Mouse (Mus musculus) midbrain, embryonic 11.5 days (tissue): ENCODE data around the gene Cinp. TPM values are rescaled to one million over a fixed set of nuclear protein-coding genes. Genes with fewer than 3 reads are reported as not detected.

Source experiments
- ATAC-seq: fragments of 200-750 bp; cut with Nextera tagmentation; 2 replicates; pipeline ENCODE4 v1.8.0; 2017; ENCODE audit warnings: moderate TSS enrichment, moderate library complexity; ENCODE audit not compliant: low FRiP score
- DNase-seq: peaks from one replicate; pipeline ENCODE4 v3.0.0; 2015; ENCODE audit warnings: low spot score; ENCODE audit errors: missing footprints
- H3K27ac ChIP-seq: fragments of 300-500 bp; sonication (generic); 2 replicates; pipeline ENCODE4 v1.5.1; 2014; ENCODE audit warnings: low read depth, low read length
- H3K27me3 ChIP-seq: fragments of 300-500 bp; sonication (generic); 2 replicates; pipeline ENCODE4 v1.6.1; 2014; ENCODE audit warnings: mild to moderate bottlenecking, low read length, moderate library complexity, mixed read lengths; ENCODE audit not compliant: control insufficient read depth, insufficient read depth
- H3K36me3 ChIP-seq: fragments of 300-500 bp; sonication (generic); 2 replicates; pipeline ENCODE4 v1.6.1; 2014; ENCODE audit warnings: mild to moderate bottlenecking, low read length, moderate library complexity, mixed read lengths; ENCODE audit not compliant: control insufficient read depth, insufficient read depth
- H3K4me1 ChIP-seq: fragments of 300-500 bp; sonication (generic); 2 replicates; pipeline ENCODE4 v1.6.1; 2014; ENCODE audit warnings: low read length; ENCODE audit not compliant: control insufficient read depth, insufficient read depth
- H3K4me2 ChIP-seq: fragments of 300-500 bp; sonication (generic); 2 replicates; pipeline ENCODE4 v1.6.1; 2014; ENCODE audit warnings: mild to moderate bottlenecking, moderate library complexity
- H3K4me3 ChIP-seq: fragments of 300-500 bp; sonication (generic); 2 replicates; pipeline ENCODE4 v1.5.1; 2014; ENCODE audit warnings: low read depth, low read length
- H3K9ac ChIP-seq: fragments of 300-500 bp; sonication (generic); 2 replicates; pipeline ENCODE4 v1.6.1; 2014; ENCODE audit warnings: low read length
- H3K9me3 ChIP-seq: fragments of 300-500 bp; sonication (generic); 2 replicates; pipeline ENCODE4 v1.6.1; 2016; ENCODE audit warnings: low read length; ENCODE audit not compliant: control insufficient read depth
- WGBS: fragments of 180-500 bp; shearing (Covaris S2); extraction: QIAGEN DNeasy Blood & Tissue Kit; methylation state at CpG from one replicate; pipeline ENCODE4 v1.1.7; 2014; 5-methylcytosine and 5-hydroxymethylcytosine counted together
- polyA plus RNA-seq: library from polyadenylated mRNA; unstranded; fragments of >200 nt; fragmentation: Nextera tagmentation; extraction: Ambion mirVana; gene quantifications from 2 replicates; pipeline ENCODE4 v1.2.1, GENCODE M21; 2014

The Cinp gene
- polyA plus RNA-seq, 1 experiment from 2014 or later = 83.2 TPM

- peak; percentile 99 for DNase-seq
- Histone ChIP-seq H3K4me1 (peaks cover 15% of the 10 kb centered on the region), H3K9me3 (no peaks in the 10 kb centered on the region), H3K4me3 (peak overlapping the region; percentile 42), H3K36me3 (no peaks in the 10 kb centered on the region), H3K27me3 (peaks cover 5% of the 10 kb centered on the region; the same call in 1 of the 2 replicates), H3K4me2 (peak overlapping the region; percentile 64), H3K9ac (no peak overlapping the region; the same call in 1 of the 2 replicates), H3K27ac (no peak overlapping the region)
- WGBS = 19% methylated on average over 32 of the region's 32 CpGs
- no peak; the same call in 1 of the 2 replicates for ATAC-seq
These were observed 45.5 kb downstream of the Cinp start for GRCm38 (mm10) chr12:110843194-110844048.

- WGBS = 65% methylated on average over 5 of the region's 5 CpGs
- peak; percentile 79 for DNase-seq
- Histone ChIP-seq H3K4me3 (no peak overlapping the region), H3K4me1 (peaks cover 22% of the 10 kb centered on the region), H3K36me3 (no peaks in the 10 kb centered on the region), H3K9ac (no peak overlapping the region), H3K27ac (no peak overlapping the region), H3K9me3 (no peaks in the 10 kb centered on the region), H3K4me2 (no peak overlapping the region), H3K27me3 (peaks cover 5% of the 10 kb centered on the region; the same call in 1 of the 2 replicates)
- ATAC-seq = no peak
These were observed 47.0 kb downstream of the Cinp start for GRCm38 (mm10) chr12:110841731-110842493.

- peak within 1 kb of the TSS; percentile 80 for H3K4me3 ChIP-seq
- H3K27ac ChIP-seq = no peak within 1 kb of the TSS; the same call in 1 of the 2 replicates
- H3K4me1 ChIP-seq = peaks cover 18% of the 10 kb centered on the region
These were observed 48.4 kb downstream of the Cinp start, which contains the start of gene Mok for GRCm38 (mm10) chr12:110840348-110841198. Gene Mok, minus strand, starts transcription at chr12:110840939.

GRCm38 (mm10) chr12:110837850-110838249 lies 51.1 kb downstream of the Cinp start:
- Histone ChIP-seq H3K27me3 (no peaks in the 10 kb centered on the region), H3K4me2 (no peak overlapping the region), H3K4me3 (no peak overlapping the region), H3K36me3 (no peaks in the 10 kb centered on the region), H3K9me3 (no peaks in the 10 kb centered on the region), H3K27ac (no peak overlapping the region; the same call in 1 of the 2 replicates), H3K9ac (no peak overlapping the region), H3K4me1 (peaks cover 15% of the 10 kb centered on the region)
- 91% methylated on average over 8 of the region's 8 CpGs for WGBS
- ATAC-seq (no peak), DNase-seq (no peak)

More at GRCm38 (mm10) chr12:110840348-110841198, 48.4 kb downstream of the Cinp start, which contains the start of gene Mok:
- H3K4me2 ChIP-seq = peak within 1 kb of the TSS; percentile 68
- H3K9ac ChIP-seq = peak within 1 kb of the TSS; percentile 58
- no peaks in the 10 kb centered on the region for H3K36me3 ChIP-seq
- WGBS = under 1% methylated on average over 70 of the region's 71 CpGs
- peak; percentile 100 for DNase-seq
- H3K9me3 ChIP-seq = no peaks in the 10 kb centered on the region
- peak; percentile 82 for ATAC-seq
- H3K27me3 ChIP-seq = peaks cover 5% of the 10 kb centered on the region; the same call in 1 of the 2 replicates

- Histone ChIP-seq H3K9ac (peak overlapping the region; percentile 39; the same call in 1 of the 2 replicates), H3K4me2 (peak overlapping the region; percentile 12; the same call in 1 of the 2 replicates), H3K4me3 (no peak overlapping the region), H3K27me3 (no peaks in the 10 kb centered on the region), H3K4me1 (peaks cover 15% of the 10 kb centered on the region), H3K9me3 (no peaks in the 10 kb centered on the region), H3K27ac (peak overlapping the region; percentile 76), H3K36me3 (no peaks in the 10 kb centered on the region)
- WGBS = 38% methylated on average over 5 of the region's 5 CpGs
- DNase-seq = peak; percentile 87
- ATAC-seq = peak; percentile 28; the same call in 1 of the 2 replicates
These were observed 51.6 kb downstream of the Cinp start for GRCm38 (mm10) chr12:110837192-110837841.

GRCm38 (mm10) chr12:110836729-110837128 lies 52.2 kb downstream of the Cinp start:
- peak overlapping the region; percentile 76 for H3K27ac ChIP-seq
- no peak for DNase-seq
- no peak overlapping the region for H3K4me3 ChIP-seq
- H3K4me1 ChIP-seq = peaks cover 15% of the 10 kb centered on the region
- peak overlapping the region; percentile 12; the same call in 1 of the 2 replicates for H3K4me2 ChIP-seq
- no peaks in the 10 kb centered on the region for H3K9me3 ChIP-seq
- H3K36me3 ChIP-seq = no peaks in the 10 kb centered on the region
- H3K27me3 ChIP-seq = no peaks in the 10 kb centered on the region
- peak overlapping the region; percentile 39; the same call in 1 of the 2 replicates for H3K9ac ChIP-seq
- 45% methylated on average over 6 of the region's 6 CpGs for WGBS
- ATAC-seq = no peak; the same call in 1 of the 2 replicates

GRCm38 (mm10) chr12:110835182-110835581 lies 53.8 kb downstream of the Cinp start:
- H3K4me3 ChIP-seq = no peak overlapping the region
- DNase-seq (peak; percentile 81), ATAC-seq (no peak)
- H3K36me3 ChIP-seq = no peaks in the 10 kb centered on the region
- WGBS = 96% methylated on average over 3 of the region's 3 CpGs
- H3K4me2 ChIP-seq = no peak overlapping the region
- H3K9ac ChIP-seq = no peak overlapping the region
- H3K9me3 ChIP-seq = no peaks in the 10 kb centered on the region
- H3K27me3 ChIP-seq = no peaks in the 10 kb centered on the region
- no peak overlapping the region for H3K27ac ChIP-seq
- peaks cover 14% of the 10 kb centered on the region for H3K4me1 ChIP-seq
